Mouse (Mus musculus): Measurements from ENCODE around the gene Ap2s1.

DNA sequence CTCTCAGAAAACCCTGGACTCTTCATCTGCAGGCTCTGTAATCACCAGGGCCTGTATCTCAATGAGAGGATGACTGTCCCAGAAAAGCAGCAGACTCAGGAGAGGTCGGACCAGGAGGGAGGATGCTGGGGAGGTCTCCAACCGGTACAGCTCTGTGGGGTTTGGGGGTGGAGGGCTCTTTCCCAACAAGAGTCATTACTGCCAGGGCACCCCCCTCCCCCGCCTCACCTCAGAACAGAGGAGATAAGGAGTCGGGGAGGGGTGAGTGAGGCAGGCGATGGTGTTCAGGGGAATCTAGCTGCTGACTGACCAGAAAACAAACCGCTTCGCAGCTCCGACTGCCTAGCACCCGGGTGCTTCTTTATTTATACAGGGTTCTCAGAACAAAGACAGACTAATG is 30.0 kb upstream of the Ap2s1 start:
- no peak for TF ChIP-seq POLR2A (IDR thresholded peaks at IDR 0.05; ENCODE audit: extremely low read depth, insufficient read depth, low read length)
- no peak for TF ChIP-seq CTCF (IDR thresholded peaks at IDR 0.05; ENCODE audit: extremely low read depth, insufficient read depth, low read length)

Measured in cortical plate, adult 2 months (tissue).